Mouse (Mus musculus) heart, embryonic 16.5 days (tissue): ENCODE results near the gene Cog8. TPM values are rescaled to one million over a fixed set of nuclear protein-coding genes. Genes with fewer than 3 reads are reported as not detected.

Experiments used
- ATAC-seq: fragments of 200-750 bp; cut with Nextera tagmentation; replicated peaks from 2 replicates; pipeline ENCODE4 v1.8.0; 2017; ENCODE audit warnings: moderate number of reproducible peaks; ENCODE audit not compliant: insufficient read depth, low FRiP score; ENCODE audit errors: extremely low read depth
- H3K27ac ChIP-seq: fragments of 300-500 bp; sonication (generic); 2 replicates; pipeline ENCODE4 v1.5.1; 2014; ENCODE audit warnings: mild to moderate bottlenecking, low read length, control low read depth, moderate library complexity
- H3K27me3 ChIP-seq: fragments of 300-500 bp; sonication (generic); 2 replicates; pipeline ENCODE4 v1.6.1; 2014; ENCODE audit warnings: low read length, mixed read lengths; ENCODE audit not compliant: control insufficient read depth, insufficient read depth
- H3K36me3 ChIP-seq: fragments of 300-500 bp; sonication (generic); 2 replicates; pipeline ENCODE4 v1.6.1; 2014; ENCODE audit not compliant: control insufficient read depth, insufficient read depth
- H3K4me1 ChIP-seq: fragments of 300-500 bp; sonication (generic); 2 replicates; pipeline ENCODE4 v1.6.1; 2014; ENCODE audit warnings: low read length, mixed read lengths; ENCODE audit not compliant: control insufficient read depth, insufficient read depth
- H3K4me2 ChIP-seq: fragments of 300-500 bp; sonication (generic); 2 replicates; pipeline ENCODE4 v1.6.1; 2014; ENCODE audit warnings: low read depth, mild to moderate bottlenecking, control low read depth, low read length
- H3K4me3 ChIP-seq: fragments of 300-500 bp; sonication (generic); 2 replicates; pipeline ENCODE4 v1.5.1; 2014; ENCODE audit warnings: mild to moderate bottlenecking, control low read depth, low read length
- H3K9ac ChIP-seq: fragments of 300-500 bp; sonication (generic); 2 replicates; pipeline ENCODE4 v1.6.1; 2014; ENCODE audit warnings: low read length, control low read depth
- H3K9me3 ChIP-seq: fragments of 300-500 bp; sonication (generic); replicated peaks from 2 replicates; pipeline ENCODE4 v1.6.1; 2016; ENCODE audit warnings: low read length; ENCODE audit not compliant: control insufficient read depth
- WGBS: fragments of 180-500 bp; shearing (Covaris S2); extraction: QIAGEN DNeasy Blood & Tissue Kit; methylation state at CpG from one replicate; pipeline ENCODE4 v1.1.7; 2014; 5-methylcytosine and 5-hydroxymethylcytosine counted together
- polyA plus RNA-seq: library from polyadenylated mRNA; unstranded; fragments of >200 nt; fragmentation: Nextera tagmentation; extraction: Ambion mirVana; gene quantifications from 2 replicates; pipeline ENCODE4 v1.2.1, GENCODE M21; 2015

The Cog8 gene
- 27.6 and 27.9 TPM in 2 replicates for polyA plus RNA-seq

DNA sequence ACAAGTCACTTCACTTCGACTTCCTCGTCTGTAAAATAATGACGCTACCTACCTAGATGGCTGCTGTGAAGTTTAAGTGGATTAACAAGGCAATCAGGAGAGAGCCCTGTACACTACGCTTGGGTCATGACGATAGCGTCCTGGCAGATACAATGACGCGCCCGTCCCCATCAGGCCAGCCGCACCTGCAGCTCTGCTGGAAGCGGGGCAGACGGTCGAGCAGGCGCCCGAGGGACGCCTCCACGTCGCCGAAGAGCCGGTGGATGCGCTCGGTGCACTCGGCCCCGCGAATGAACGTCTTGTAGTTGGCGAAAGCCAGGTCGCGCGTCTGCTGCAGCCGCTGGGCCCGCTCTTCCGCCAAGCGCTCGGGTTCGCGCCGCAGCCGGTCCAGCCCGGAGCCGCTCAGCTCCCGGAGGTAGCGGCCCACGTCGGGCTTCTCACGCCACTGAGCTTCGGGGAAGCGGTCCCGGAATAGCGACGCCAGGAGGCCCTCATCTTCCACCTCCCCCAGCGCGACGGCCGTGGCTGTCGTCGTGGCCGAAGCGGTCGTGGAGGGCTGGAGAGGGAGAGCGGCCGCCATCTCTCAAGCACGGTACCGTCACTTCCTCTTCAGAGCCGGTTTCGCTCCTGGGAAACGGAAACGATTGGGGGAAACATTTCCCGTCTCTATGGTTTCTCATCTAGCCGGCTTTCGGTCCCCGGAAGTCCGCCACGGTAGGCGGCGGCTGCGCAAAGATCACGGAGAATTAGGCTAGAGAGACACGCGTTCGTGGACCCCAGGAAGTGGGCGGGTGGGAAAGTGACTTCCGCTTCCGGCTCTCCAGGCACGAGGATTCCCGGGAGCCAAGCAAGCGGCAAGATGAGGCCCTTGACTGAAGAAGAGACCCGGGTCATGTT, at the start of gene Cog8, which contains the start of gene Nip7:
TSS of gene Cog8 (minus strand) at position 614 of the 897 bp plus-strand sequence.
TSS of gene Nip7 (plus strand) at position 802 of the 897 bp plus-strand sequence.
- no peaks in the 10 kb centered on the region for H3K27me3 ChIP-seq
- H3K9ac ChIP-seq, result peak within 1 kb of the TSS; percentile 95
- H3K36me3 ChIP-seq, result peaks cover 32% of the 10 kb centered on the region
- H3K9me3 ChIP-seq, result no peaks in the 10 kb centered on the region
- peak within 1 kb of the TSS; percentile 99 for H3K4me3 ChIP-seq
- H3K4me1 ChIP-seq, result peaks cover 17% of the 10 kb centered on the region
- peak within 1 kb of the TSS; percentile 83 for H3K27ac ChIP-seq
- WGBS, result under 1% methylated on average over 88 of the region's 88 CpGs
- peak within 1 kb of the TSS; percentile 96 for H3K4me2 ChIP-seq
- ATAC-seq, result peak; percentile 95

DNA sequence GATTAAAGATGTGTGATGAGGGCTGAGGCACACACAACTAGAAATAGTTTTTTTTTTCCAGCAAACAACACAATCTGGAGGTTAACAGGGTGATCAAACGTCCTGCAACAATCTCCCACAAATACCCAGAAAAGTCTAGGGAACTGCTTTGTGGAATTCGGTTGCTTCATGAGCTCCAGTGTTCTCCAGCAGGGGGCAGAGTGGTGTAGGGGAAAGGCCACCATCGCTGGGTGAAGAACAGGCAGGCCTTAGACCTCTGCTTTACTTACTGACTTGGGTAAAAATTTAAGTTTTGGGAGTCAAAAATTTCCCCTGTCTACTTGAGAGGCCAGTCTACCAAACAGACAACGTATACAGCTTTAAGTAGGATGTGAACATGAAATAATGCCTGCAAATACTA, 48.1 kb upstream of the Cog8 start:
- no peak for ATAC-seq

GRCm38 (mm10) chr8:107100635-107101034, 44.1 kb upstream of the Cog8 start:
- H3K27ac ChIP-seq, result no peak overlapping the region
- H3K9ac ChIP-seq, result no peak overlapping the region
- no peak overlapping the region for H3K4me2 ChIP-seq
- H3K4me1 ChIP-seq, result 0 out of 2 replicates have a peak, but pooled peaks cover 4% of the 10 kb centered on the region
- 80% methylated on average over 2 of the region's 2 CpGs for WGBS
- no peaks in the 10 kb centered on the region for H3K9me3 ChIP-seq
- no peak for ATAC-seq
- no peak overlapping the region for H3K4me3 ChIP-seq
- no peaks in the 10 kb centered on the region for H3K27me3 ChIP-seq
- H3K36me3 ChIP-seq, result no peaks in the 10 kb centered on the region

More for the DNA sequence above, 48.1 kb upstream of the Cog8 start:
- no peak overlapping the region for H3K4me2 ChIP-seq
- H3K9ac ChIP-seq, result no peak overlapping the region
- no peaks in the 10 kb centered on the region for H3K27me3 ChIP-seq
- no peaks in the 10 kb centered on the region for H3K4me1 ChIP-seq
- 9% methylated on average over 4 of the region's 4 CpGs for WGBS
- no peaks in the 10 kb centered on the region for H3K9me3 ChIP-seq
- no peak overlapping the region for H3K4me3 ChIP-seq
- H3K36me3 ChIP-seq, result no peaks in the 10 kb centered on the region
- no peak overlapping the region for H3K27ac ChIP-seq

GRCm38 (mm10) chr8:107096366-107097036, 40.0 kb upstream of the Cog8 start, which contains the start of gene Terf2:
Terf2 (minus strand) TSS chr8:107096547.
- Histone ChIP-seq H3K4me1 (peaks cover 9% of the 10 kb centered on the region), H3K27ac (peak within 1 kb of the TSS; percentile 92), H3K36me3 (peaks cover 7% of the 10 kb centered on the region; the same call in 1 of the 2 replicates), H3K4me3 (peak within 1 kb of the TSS; percentile 80), H3K9ac (peak within 1 kb of the TSS; percentile 96), H3K27me3 (no peaks in the 10 kb centered on the region), H3K9me3 (no peaks in the 10 kb centered on the region), H3K4me2 (peak within 1 kb of the TSS; percentile 81)
- WGBS, result 3% methylated on average over 39 of the region's 39 CpGs
- peak; percentile 94 for ATAC-seq

DNA sequence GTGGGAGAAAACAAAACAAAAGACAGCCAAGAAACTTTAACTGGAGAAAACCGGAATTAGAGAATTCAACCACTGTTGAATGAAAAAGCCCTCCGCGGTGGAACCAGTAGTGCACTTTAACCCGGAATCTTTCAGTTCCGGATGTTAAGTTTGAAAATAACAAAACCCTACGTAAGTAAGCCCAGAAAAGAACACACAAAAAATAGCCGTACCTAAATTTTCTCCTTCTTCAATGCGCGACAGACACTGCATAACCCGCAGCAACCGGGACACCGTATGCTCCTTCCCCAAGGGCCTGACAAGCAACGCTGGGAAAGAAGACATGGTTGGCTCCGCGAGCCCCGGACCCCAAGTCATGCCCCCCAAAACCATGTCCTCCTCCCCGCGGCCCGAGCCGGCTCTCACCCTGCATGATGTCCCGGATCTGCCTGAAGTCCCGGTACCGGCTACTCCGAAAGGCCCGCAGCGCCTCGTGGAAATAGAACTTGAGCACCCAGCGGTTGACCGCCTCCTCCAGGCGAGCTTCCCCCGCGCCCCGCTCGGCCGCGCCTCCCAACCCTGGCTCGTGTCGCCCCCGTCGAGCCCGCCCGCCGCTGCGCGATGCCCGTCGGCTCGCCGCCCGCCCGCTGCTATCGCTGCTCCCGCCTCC, 39.4 kb upstream of the Cog8 start:
- Histone ChIP-seq H3K4me3 (peak overlapping the region; percentile 80), H3K27me3 (no peaks in the 10 kb centered on the region), H3K27ac (peak overlapping the region; percentile 92), H3K4me1 (peaks cover 9% of the 10 kb centered on the region), H3K9me3 (no peaks in the 10 kb centered on the region), H3K36me3 (peaks cover 8% of the 10 kb centered on the region; the same call in 1 of the 2 replicates), H3K4me2 (peak overlapping the region; percentile 81), H3K9ac (peak overlapping the region; percentile 96)
- under 1% methylated on average over 52 of the region's 53 CpGs for WGBS
- peak; percentile 74 for ATAC-seq

GRCm38 (mm10) chr8:107090531-107090930, 34.0 kb upstream of the Cog8 start:
- Histone ChIP-seq H3K4me3 (no peak overlapping the region), H3K9ac (no peak overlapping the region), H3K9me3 (no peaks in the 10 kb centered on the region), H3K4me1 (peaks cover 4% of the 10 kb centered on the region), H3K27ac (no peak overlapping the region), H3K36me3 (peaks cover 27% of the 10 kb centered on the region), H3K4me2 (no peak overlapping the region), H3K27me3 (no peaks in the 10 kb centered on the region)
- ATAC-seq, result no peak
- 93% methylated on average over 7 of the region's 7 CpGs for whole genome bisulfite sequencing

DNA sequence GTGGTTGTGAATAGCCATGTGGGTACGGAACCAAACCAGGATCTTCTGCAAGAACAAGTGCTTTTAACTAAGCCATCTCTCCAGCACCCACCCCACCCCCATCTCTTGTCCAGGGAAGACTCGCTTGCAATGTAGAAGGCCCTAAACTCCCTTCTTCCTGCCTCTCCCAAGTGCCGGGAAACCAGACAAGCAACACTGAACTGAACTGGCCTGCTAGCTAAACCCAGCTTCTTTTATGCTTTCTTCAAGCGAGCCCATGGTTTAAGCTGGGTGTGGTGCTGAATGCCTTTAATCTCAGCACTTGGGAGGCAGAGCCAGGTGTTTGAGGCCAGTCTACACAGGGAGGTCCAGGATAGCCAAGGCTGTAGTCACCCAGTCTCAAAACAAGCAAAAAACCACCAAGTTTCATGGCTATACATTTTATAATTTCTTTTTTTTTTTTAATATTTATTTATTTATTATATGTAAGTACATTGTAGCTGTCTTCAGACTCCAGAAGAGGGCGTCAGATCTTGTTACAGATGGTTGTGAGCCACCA, 32.1 kb upstream of the Cog8 start:
- Histone ChIP-seq H3K9me3 (no peaks in the 10 kb centered on the region), H3K4me2 (no peak overlapping the region), H3K4me1 (no peaks in the 10 kb centered on the region), H3K36me3 (peaks cover 36% of the 10 kb centered on the region), H3K9ac (no peak overlapping the region), H3K4me3 (no peak overlapping the region), H3K27me3 (no peaks in the 10 kb centered on the region), H3K27ac (no peak overlapping the region)
- no peak for ATAC-seq
- 94% methylated on average over 5 of the region's 5 CpGs for WGBS

DNA sequence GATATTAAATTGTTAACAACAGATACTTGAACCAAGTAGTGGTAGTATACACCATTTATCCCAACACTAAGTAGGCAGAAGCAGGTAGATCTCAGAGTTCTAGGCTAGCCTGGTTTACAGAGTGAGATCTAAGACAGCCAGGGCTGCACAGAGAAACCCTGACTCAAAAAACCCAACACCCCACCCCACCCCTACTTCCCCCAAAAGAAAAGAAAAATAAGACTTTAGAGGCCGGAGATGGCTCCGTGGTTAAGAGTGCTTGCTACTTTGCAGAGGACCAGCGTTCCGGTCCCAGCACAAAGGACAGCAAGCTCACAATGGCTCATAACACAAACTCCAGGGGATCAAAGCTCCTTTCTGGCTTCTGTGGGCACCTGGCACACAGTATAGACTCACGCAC, 29.5 kb upstream of the Cog8 start:
- no peak overlapping the region for H3K4me3 ChIP-seq
- H3K4me1 ChIP-seq, result no peaks in the 10 kb centered on the region
- H3K27me3 ChIP-seq, result no peaks in the 10 kb centered on the region
- no peak for ATAC-seq
- no peak overlapping the region for H3K4me2 ChIP-seq
- WGBS, result 96% methylated on average over 5 of the region's 5 CpGs
- no peak overlapping the region for H3K9ac ChIP-seq
- peaks cover 41% of the 10 kb centered on the region for H3K36me3 ChIP-seq
- H3K9me3 ChIP-seq, result no peaks in the 10 kb centered on the region
- H3K27ac ChIP-seq, result no peak overlapping the region
